Mouse (Mus musculus) induced T-regulatory cell, adult 2 months (primary cell): ENCODE measurements around the gene Elmod1.
"Not testable (repeated sequence)": the region's sequence is repeated elsewhere in the genome, so short reads cannot be mapped to it uniquely, and the experiment has no call there.

Experiments
- DNase-seq: peaks from one replicate; pipeline ENCODE4 v3.0.0-alpha.2; 2012; ENCODE audit warnings: low read depth

The Elmod1 gene

GRCm38 (mm10) chr9:53975122-53975518 lies at the start of gene Elmod1:
Gene Elmod1 (minus strand): TSS chr9:53975301.
- no peak for DNase-seq

- no peak for DNase-seq
These were observed 47.7 kb upstream of the Elmod1 start for GRCm38 (mm10) chr9:54022795-54023194.

GRCm38 (mm10) chr9:53994528-53994927 lies 19.4 kb upstream of the Elmod1 start:
- DNase-seq = no peak

- not testable (repeated sequence) for DNase-seq
These were observed 17.5 kb upstream of the Elmod1 start for GRCm38 (mm10) chr9:53992567-53992966.

- DNase-seq = peak; percentile 65
These were observed 15.8 kb upstream of the Elmod1 start for GRCm38 (mm10) chr9:53990921-53991320.

GRCm38 (mm10) chr9:53986972-53987371 lies 11.9 kb upstream of the Elmod1 start:
- no peak for DNase-seq

- peak; percentile 25 for DNase-seq
These were observed 9.8 kb upstream of the Elmod1 start for GRCm38 (mm10) chr9:53984868-53985267.

GRCm38 (mm10) chr9:53974328-53975121 lies 576 bp downstream of the Elmod1 start:
- no peak for DNase-seq

GRCm38 (mm10) chr9:53973929-53974327 lies 1.2 kb downstream of the Elmod1 start:
- DNase-seq = no peak

- DNase-seq = no peak
These were observed 1.9 kb downstream of the Elmod1 start for GRCm38 (mm10) chr9:53973241-53973640.

- DNase-seq = no peak
These were observed 2.7 kb downstream of the Elmod1 start for GRCm38 (mm10) chr9:53972358-53972757.

- no peak for DNase-seq
These were observed 7.3 kb downstream of the Elmod1 start for GRCm38 (mm10) chr9:53967610-53968368.

- no peak for DNase-seq
These were observed 18.1 kb downstream of the Elmod1 start for GRCm38 (mm10) chr9:53957021-53957420.

GRCm38 (mm10) chr9:53954853-53955252 lies 20.2 kb downstream of the Elmod1 start:
- no peak for DNase-seq

GRCm38 (mm10) chr9:53947463-53947862 lies 27.6 kb downstream of the Elmod1 start:
- peak; percentile 4 for DNase-seq

GRCm38 (mm10) chr9:53938555-53938954 lies 36.5 kb downstream of the Elmod1 start:
- DNase-seq = no peak

GRCm38 (mm10) chr9:53934179-53934578 lies 40.9 kb downstream of the Elmod1 start:
- peak; percentile 13 for DNase-seq

GRCm38 (mm10) chr9:53933375-53933774 lies 41.7 kb downstream of the Elmod1 start:
- DNase-seq = no peak

- no peak for DNase-seq
These were observed 44.2 kb downstream of the Elmod1 start for GRCm38 (mm10) chr9:53930906-53931305.

GRCm38 (mm10) chr9:53921061-53921460 lies 54.0 kb downstream of the Elmod1 start:
- DNase-seq = no peak

GRCm38 (mm10) chr9:53915929-53916721 lies 59.0 kb downstream of the Elmod1 start:
- DNase-seq = no peak

GRCm38 (mm10) chr9:53910823-53911222 lies 64.3 kb downstream of the Elmod1 start:
- DNase-seq = no peak
